Mouse (Mus musculus): ENCODE results near the gene Gstp1. TPM values are rescaled to one million over a fixed set of nuclear protein-coding genes. Genes with fewer than 3 reads are reported as not detected.

Gstp1 gene
- total RNA-seq, 2 experiments from 2014 or later: 386 to 408 TPM

- H3K27ac ChIP-seq: peak overlapping the region; percentile 48
- DNase-seq: peak; percentile 71
- H3K4me3 ChIP-seq: no peak overlapping the region
- intact Hi-C loops (cut with DNase I): no loop called here
- TF ChIP-seq CTCF (IDR thresholded peaks at IDR 0.05): no peak
Measured at GRCm38 (mm10) chr19:3990804-3991203, 47.0 kb downstream of the Gstp1 start.

GRCm38 (mm10) chr19:3988750-3989149 lies 49.0 kb downstream of the Gstp1 start:
- no peak for DNase-seq
- peak; percentile 20; the same call in 1 of the 2 replicates for TF ChIP-seq CTCF (IDR thresholded peaks at IDR 0.05)
- intact Hi-C loops (cut with DNase I): loop anchor here (10.0 kb wide), 1 partner anchor 204 kb away; no protein-coding TSS in a partner anchor
- H3K4me3 ChIP-seq: no peak overlapping the region
- no peak overlapping the region for H3K27ac ChIP-seq

- no peak for DNase-seq
- intact Hi-C loops (cut with DNase I): loop anchor here (10.0 kb wide), 1 partner anchor 203 kb away; no protein-coding TSS in a partner anchor
- Histone ChIP-seq H3K4me3 (no peak overlapping the region), H3K27ac (no peak overlapping the region)
- no peak for TF ChIP-seq CTCF (IDR thresholded peaks at IDR 0.05)
Measured at GRCm38 (mm10) chr19:3988066-3988465, 49.7 kb downstream of the Gstp1 start.

GRCm38 (mm10) chr19:3986334-3986733 lies 51.5 kb downstream of the Gstp1 start, which contains the start of gene Acy3:
Gene Acy3 (plus strand): TSS chr19:3986570.
- Histone ChIP-seq H3K4me3 (peak within 1 kb of the TSS; percentile 61), H3K27ac (peak within 1 kb of the TSS; percentile 86)
- TF ChIP-seq CTCF (IDR thresholded peaks at IDR 0.05): no peak
- intact Hi-C loops (cut with DNase I): loop anchor here (10.0 kb wide), 1 partner anchor 202 kb away; no protein-coding TSS in a partner anchor
- DNase-seq: peak; percentile 87

Other genes starting within 250 kb of the Gstp1 start
- 1 to 10 TPM; 1.8 to 5.4 TPM for gene Chka, start 186.2 kb downstream of the Gstp1 start, total RNA-seq (2021)
- 1 to 10 TPM; 5.1 to 5.8 TPM for gene Tcirg1, start 130.9 kb downstream of the Gstp1 start, total RNA-seq (2021)
- gene Ndufs8, start 125.2 kb downstream of the Gstp1 start, total RNA-seq (2021): 100 to 1,000 TPM; 211 to 334 TPM
- under 1 TPM; 0.77 to 0.98 TPM for gene Aldh3b1, start 108.2 kb downstream of the Gstp1 start, total RNA-seq (2021)
- gene Unc93b1, start 102.8 kb downstream of the Gstp1 start, total RNA-seq (2021): 1 to 10 TPM; 3.6 to 6.4 TPM
- not detected for gene Aldh3b3, start 79.3 kb downstream of the Gstp1 start, total RNA-seq (2021)
- gene Aldh3b2, start 65.7 kb downstream of the Gstp1 start, total RNA-seq (2021): under 1 TPM; 0.11 to 0.15 TPM
- 1 to 10 TPM; 1.7 to 2.6 TPM for gene Acy3, start 51.4 kb downstream of the Gstp1 start, total RNA-seq (2021)
- not detected for gene Tbx10, start 45.2 kb downstream of the Gstp1 start, total RNA-seq (2021)
- 10 to 100 TPM; 19.2 to 31.9 TPM for gene Nudt8, start 37.4 kb downstream of the Gstp1 start, total RNA-seq (2021)
- gene Gm49405, start 37.4 kb downstream of the Gstp1 start, total RNA-seq (2021): under 1 TPM; 0.33 to 0.56 TPM
- gene Doc2g, start 34.7 kb downstream of the Gstp1 start, total RNA-seq (2021): 1 to 10 TPM in 1 of 2 experiments, under 1 TPM in 1; 0.56 to 2.6 TPM
- gene Ndufv1, start 25.2 kb downstream of the Gstp1 start, total RNA-seq (2021): 100 to 1,000 TPM; 399 to 553 TPM
- 100 to 1,000 TPM; 169 to 183 TPM for gene Gstp2, start 8.0 kb upstream of the Gstp1 start, total RNA-seq (2021)
- not detected for gene Gstp3, start 21.6 kb upstream of the Gstp1 start, total RNA-seq (2021)
- not detected for gene Cabp2, start 43.6 kb upstream of the Gstp1 start, total RNA-seq (2021)
- gene Cdk2ap2, start 59.2 kb upstream of the Gstp1 start, total RNA-seq (2021): 10 to 100 TPM; 17.9 to 22.4 TPM
- 1 to 10 TPM; 2.3 to 2.5 TPM for gene Pitpnm1, start 62.0 kb upstream of the Gstp1 start, total RNA-seq (2021)
- gene Aip, start 87.9 kb upstream of the Gstp1 start, total RNA-seq (2021): 10 to 100 TPM; 69.9 to 71.8 TPM
- gene Gpr152, start 101.8 kb upstream of the Gstp1 start, total RNA-seq (2021): not detected
- gene Cabp4, start 106.0 kb upstream of the Gstp1 start, total RNA-seq (2021): not detected
- gene Coro1b, start 110.6 kb upstream of the Gstp1 start, total RNA-seq (2021): 10 to 100 TPM in 1 of 2 experiments, 1 to 10 TPM in 1; 9.8 to 14.7 TPM
- gene Ptprcap, start 115.6 kb upstream of the Gstp1 start, total RNA-seq (2021): under 1 TPM in 1 of 2 experiments, not detected in 1; 0.43 TPM
- 10 to 100 TPM; 24.8 to 27.8 TPM for gene Rps6kb2, start 125.4 kb upstream of the Gstp1 start, total RNA-seq (2021)
- 10 to 100 TPM; 23.1 to 25.9 TPM for gene Carns1, start 137.5 kb upstream of the Gstp1 start, total RNA-seq (2021)
- gene Tbc1d10c, start 153.3 kb upstream of the Gstp1 start, total RNA-seq (2021): 1 to 10 TPM; 6.7 to 6.8 TPM
- 100 to 1,000 TPM; 201 to 214 TPM for gene Ppp1ca, start 154.1 kb upstream of the Gstp1 start, total RNA-seq (2021)
- gene Rad9a, start 163.7 kb upstream of the Gstp1 start, total RNA-seq (2021): 1 to 10 TPM; 2.8 to 3.4 TPM
- gene Clcf1, start 176.3 kb upstream of the Gstp1 start, total RNA-seq (2021): under 1 TPM; 0.38 to 0.89 TPM
- gene AC109138.7, start 176.4 kb upstream of the Gstp1 start, total RNA-seq (2021): not detected
- gene Pold4, start 193.9 kb upstream of the Gstp1 start, total RNA-seq (2021): 10 to 100 TPM; 13.6 to 16.4 TPM
- gene Ssh3, start 231.2 kb upstream of the Gstp1 start, total RNA-seq (2021): 1 to 10 TPM; 3.3 to 3.9 TPM
- gene Ankrd13d, start 245.2 kb upstream of the Gstp1 start, total RNA-seq (2021): under 1 TPM; 0.45 to 0.64 TPM

Data from gastrocnemius, adult 2 months (tissue).